Mouse (Mus musculus): ENCODE measurements around the gene Bcl2l11.

- no peak for TF ChIP-seq CTCF (IDR thresholded peaks at IDR 0.05; ENCODE audit: extremely low read depth, insufficient read depth, low read length)
- no peak for TF ChIP-seq POLR2A (IDR thresholded peaks at IDR 0.05; ENCODE audit: extremely low read depth, insufficient read depth, low read length)
Measured at GRCm38 (mm10) chr2:128127691-128128292, 2.0 kb downstream of the Bcl2l11 start.

Measured in cortical plate, adult 2 months (tissue).